Comparison of ENCODE assay signal across 18 mouse cellular contexts in the genomic region with DNA sequence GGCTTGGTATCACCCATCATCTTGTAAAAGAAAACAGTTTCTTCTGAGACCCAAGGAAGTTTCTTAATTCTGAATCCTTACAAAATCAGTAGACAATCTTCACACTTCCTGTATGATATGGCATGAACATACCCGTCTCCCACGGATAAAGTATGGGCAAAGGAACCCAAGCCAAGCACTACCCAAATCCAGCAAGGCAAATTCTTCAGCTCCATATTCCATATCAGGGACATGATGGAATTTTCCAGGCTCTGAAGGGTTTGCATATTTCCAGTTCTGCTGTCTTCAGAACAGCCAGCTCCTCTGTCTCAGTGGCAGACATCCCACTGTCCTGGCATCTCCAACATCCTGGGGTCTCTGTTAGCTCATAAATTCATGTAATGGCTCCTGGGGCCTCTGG. TPM values are rescaled to one million over a fixed set of nuclear protein-coding genes. Genes with fewer than 3 reads are reported as not detected.
"Had no signal": no experiment of that assay in that cellular context is flagged by ENCODE, and none has a peak within 500 bp of the region (broad histone marks: within the 10 kb centered on the region; RNA-seq: fewer than 3 reads in every experiment).

No protein-coding gene starts in this region.

- ATAC-seq: midbrain, embryonic 16.5 days had no signal

- DNase-seq: lung, adult 18-20 months; lung, embryonic 14.5 days; lung, postnatal 10 days; lung, postnatal 4 days; midbrain, embryonic 14.5 days; retina, postnatal 1 day; right cerebral cortex, postnatal 14 days; spleen, adult 18-20 months; thymus, adult 2 months; thymus, postnatal 25 days; thymus, postnatal 4 days had no signal

- H3K27ac ChIP-seq: midbrain, embryonic 10.5 days; midbrain, embryonic 12.5 days; neural tube, embryonic 13.5 days; neural tube, embryonic 15.5 days had no signal

- H3K4me3 ChIP-seq: midbrain, embryonic 10.5 days; midbrain, embryonic 12.5 days; myocyte; neural tube, embryonic 13.5 days; neural tube, embryonic 15.5 days had no signal

RNA-seq across cellular contexts. Expression of gene Tgm3, which starts 22.5 kb away (rescaled TPM):
- total RNA-seq: megakaryocyte-erythroid progenitor cell, adult 5-6 weeks had no signal
